Mouse (Mus musculus) embryonic facial prominence, embryonic 14.5 days (tissue): Measurements from ENCODE around the gene Lsm14b. TPM values are rescaled to one million over a fixed set of nuclear protein-coding genes. Genes with fewer than 3 reads are reported as not detected.

ENCODE experiments used
- ATAC-seq: fragments of 200-750 bp; cut with Nextera tagmentation; 2 replicates; pipeline ENCODE4 v1.8.0; 2017; ENCODE audit warnings: low read depth, moderate number of reproducible peaks, moderate TSS enrichment
- DNase-seq: peaks from one replicate; pipeline ENCODE4 v3.0.0-alpha.2; 2015; ENCODE audit warnings: low spot score
- H3K27ac ChIP-seq: fragments of 300-500 bp; sonication (generic); replicated peaks from 2 replicates; pipeline ENCODE4 v1.5.1; 2014; ENCODE audit warnings: low read depth, mild to moderate bottlenecking, low read length, moderate library complexity
- H3K27me3 ChIP-seq: fragments of 300-500 bp; sonication (generic); replicated peaks from 2 replicates; pipeline ENCODE4 v1.6.1; 2014; ENCODE audit warnings: low read length; ENCODE audit not compliant: control insufficient read depth, insufficient read depth
- H3K36me3 ChIP-seq: fragments of 300-500 bp; sonication (generic); 2 replicates; pipeline ENCODE4 v1.6.1; 2014; ENCODE audit warnings: low read length, mixed read lengths; ENCODE audit not compliant: control insufficient read depth, insufficient read depth
- H3K4me1 ChIP-seq: fragments of 300-500 bp; sonication (generic); 2 replicates; pipeline ENCODE4 v1.6.1; 2014; ENCODE audit warnings: antibody characterized with exemption, low read length; ENCODE audit not compliant: control insufficient read depth, insufficient read depth
- H3K4me2 ChIP-seq: fragments of 300-500 bp; sonication (generic); 2 replicates; pipeline ENCODE4 v1.6.1; 2014; ENCODE audit warnings: low read depth, mild to moderate bottlenecking, low read length, moderate library complexity, mixed read lengths
- H3K4me3 ChIP-seq: fragments of 300-500 bp; sonication (generic); 2 replicates; pipeline ENCODE4 v1.5.1; 2014; ENCODE audit warnings: low read depth, mild to moderate bottlenecking, low read length
- H3K9ac ChIP-seq: fragments of 300-500 bp; sonication (generic); 2 replicates; pipeline ENCODE4 v1.6.1; 2014; ENCODE audit warnings: low read depth, mild to moderate bottlenecking, low read length, moderate library complexity, mixed read lengths
- H3K9me3 ChIP-seq: fragments of 300-500 bp; sonication (generic); 2 replicates; pipeline ENCODE4 v1.6.1; 2016; ENCODE audit warnings: low read length; ENCODE audit not compliant: control insufficient read depth
- WGBS: fragments of 180-500 bp; shearing (Covaris S2); extraction: QIAGEN DNeasy Blood & Tissue Kit; methylation state at CpG from one replicate; pipeline ENCODE4 v1.1.7; 2014; 5-methylcytosine and 5-hydroxymethylcytosine counted together
- polyA plus RNA-seq: library from polyadenylated mRNA; unstranded; fragments of >200 nt; fragmentation: Nextera tagmentation; extraction: Ambion mirVana; gene quantifications from 2 replicates; pipeline ENCODE4 v1.2.1, GENCODE M21; 2014

The Lsm14b gene
- polyA plus RNA-seq: 6.1 and 6.3 TPM in 2 replicates

GRCm38 (mm10) chr2:180024401-180025098 is at the start of gene Lsm14b:
Gene Lsm14b (plus strand): TSS chr2:180024987.
- 0% methylated on average over 22 of the region's 80 CpGs for WGBS
- DNase-seq: peak; percentile 98
- Histone ChIP-seq H3K4me3 (peak within 1 kb of the TSS; percentile 90), H3K9me3 (no peaks in the 10 kb centered on the region), H3K27ac (peak within 1 kb of the TSS; percentile 93), H3K9ac (peak within 1 kb of the TSS; percentile 92), H3K27me3 (peaks cover 6% of the 10 kb centered on the region), H3K36me3 (peaks cover 20% of the 10 kb centered on the region), H3K4me1 (peaks cover 16% of the 10 kb centered on the region), H3K4me2 (peak within 1 kb of the TSS; percentile 95)
- peak; percentile 97 for ATAC-seq

- Histone ChIP-seq H3K9ac (peak overlapping the region; percentile 95; the same call in 1 of the 2 replicates), H3K9me3 (no peaks in the 10 kb centered on the region), H3K36me3 (no peaks in the 10 kb centered on the region), H3K4me1 (peaks cover 26% of the 10 kb centered on the region), H3K4me3 (peak overlapping the region; percentile 84), H3K27me3 (no peaks in the 10 kb centered on the region), H3K4me2 (peak overlapping the region; percentile 98), H3K27ac (no peak overlapping the region; the same call in 1 of the 2 replicates)
- no peak for ATAC-seq
- no peak for DNase-seq
- WGBS: 0% methylated on average over 13 of the region's 82 CpGs
Observed at GRCm38 (mm10) chr2:179975851-179976250, 48.9 kb upstream of the Lsm14b start.

GRCm38 (mm10) chr2:179976295-179976627 is 48.5 kb upstream of the Lsm14b start:
- Histone ChIP-seq H3K36me3 (no peaks in the 10 kb centered on the region), H3K27me3 (no peaks in the 10 kb centered on the region), H3K4me2 (peak overlapping the region; percentile 98), H3K9me3 (no peaks in the 10 kb centered on the region), H3K9ac (peak overlapping the region; percentile 95), H3K4me3 (peak overlapping the region; percentile 84), H3K4me1 (peaks cover 26% of the 10 kb centered on the region), H3K27ac (peak overlapping the region; percentile 77)
- ATAC-seq (peak; percentile 23; the same call in 1 of the 2 replicates), DNase-seq (no peak)
- 2% methylated on average over 11 of the region's 54 CpGs for WGBS

- WGBS: 0% methylated on average over 17 of the region's 84 CpGs
- H3K4me1 ChIP-seq: peaks cover 23% of the 10 kb centered on the region
- H3K9me3 ChIP-seq: no peaks in the 10 kb centered on the region
- peak within 1 kb of the TSS; percentile 98 for H3K4me2 ChIP-seq
- peak within 1 kb of the TSS; percentile 84 for H3K4me3 ChIP-seq
- H3K36me3 ChIP-seq: no peaks in the 10 kb centered on the region
- peak within 1 kb of the TSS; percentile 96 for H3K27ac ChIP-seq
- H3K27me3 ChIP-seq: no peaks in the 10 kb centered on the region
- DNase-seq: peak; percentile 93
- H3K9ac ChIP-seq: peak within 1 kb of the TSS; percentile 95
- ATAC-seq: peak; percentile 94
Observed at GRCm38 (mm10) chr2:179976628-179977343, 48.0 kb upstream of the Lsm14b start, which contains the start of gene Taf4. Gene Taf4 (minus strand): TSS chr2:179976646.

- 7% methylated on average over 10 of the region's 10 CpGs for WGBS
- Histone ChIP-seq H3K27me3 (no peaks in the 10 kb centered on the region), H3K4me3 (peak overlapping the region; percentile 84), H3K27ac (peak overlapping the region; percentile 96), H3K9me3 (no peaks in the 10 kb centered on the region), H3K36me3 (no peaks in the 10 kb centered on the region), H3K4me1 (peaks cover 22% of the 10 kb centered on the region), H3K9ac (peak overlapping the region; percentile 95), H3K4me2 (peak overlapping the region; percentile 60)
- DNase-seq (no peak), ATAC-seq (no peak)
Observed at GRCm38 (mm10) chr2:179977344-179978025, 47.3 kb upstream of the Lsm14b start.

- peaks cover 19% of the 10 kb centered on the region for H3K4me1 ChIP-seq
- no peak for DNase-seq
- H3K4me3 ChIP-seq: no peak overlapping the region
- no peak overlapping the region for H3K27ac ChIP-seq
- no peak overlapping the region for H3K4me2 ChIP-seq
- no peak overlapping the region for H3K9ac ChIP-seq
- H3K9me3 ChIP-seq: no peaks in the 10 kb centered on the region
- H3K36me3 ChIP-seq: no peaks in the 10 kb centered on the region
- 68% methylated on average over 3 of the region's 3 CpGs for WGBS
- H3K27me3 ChIP-seq: no peaks in the 10 kb centered on the region
- ATAC-seq: no peak
Observed at GRCm38 (mm10) chr2:179978250-179978649, 46.5 kb upstream of the Lsm14b start.

GRCm38 (mm10) chr2:179979836-179980235 is 45.0 kb upstream of the Lsm14b start:
- Histone ChIP-seq H3K27ac (no peak overlapping the region), H3K9ac (no peak overlapping the region), H3K4me2 (no peak overlapping the region), H3K27me3 (no peaks in the 10 kb centered on the region), H3K36me3 (no peaks in the 10 kb centered on the region), H3K4me1 (peaks cover 4% of the 10 kb centered on the region), H3K4me3 (no peak overlapping the region), H3K9me3 (no peaks in the 10 kb centered on the region)
- WGBS: 57% methylated on average over 8 of the region's 8 CpGs
- ATAC-seq: no peak
- peak; percentile 47 for DNase-seq

GRCm38 (mm10) chr2:179980616-179981015 is 44.2 kb upstream of the Lsm14b start:
- 51% methylated on average over 4 of the region's 4 CpGs for whole genome bisulfite sequencing
- no peak for ATAC-seq

More at GRCm38 (mm10) chr2:179980616-179981015, 44.2 kb upstream of the Lsm14b start:
- Histone ChIP-seq H3K4me3 (no peak overlapping the region), H3K9ac (no peak overlapping the region), H3K4me1 (no peaks in the 10 kb centered on the region), H3K36me3 (no peaks in the 10 kb centered on the region), H3K9me3 (no peaks in the 10 kb centered on the region), H3K27me3 (no peaks in the 10 kb centered on the region), H3K4me2 (no peak overlapping the region), H3K27ac (no peak overlapping the region)
- DNase-seq: no peak
